Mouse (Mus musculus) ZHBTc4 (cell line): ENCODE data around the gene Gucd1.
"Not testable (repeated sequence)": the region's sequence is repeated elsewhere in the genome, so short reads cannot be mapped to it uniquely, and the experiment has no call there.

Source experiments
- DNase-seq: peaks from one replicate; pipeline ENCODE4 v3.0.0-alpha.2; 2011; ENCODE audit warnings: low read depth, low spot score

Gucd1 gene

DNA sequence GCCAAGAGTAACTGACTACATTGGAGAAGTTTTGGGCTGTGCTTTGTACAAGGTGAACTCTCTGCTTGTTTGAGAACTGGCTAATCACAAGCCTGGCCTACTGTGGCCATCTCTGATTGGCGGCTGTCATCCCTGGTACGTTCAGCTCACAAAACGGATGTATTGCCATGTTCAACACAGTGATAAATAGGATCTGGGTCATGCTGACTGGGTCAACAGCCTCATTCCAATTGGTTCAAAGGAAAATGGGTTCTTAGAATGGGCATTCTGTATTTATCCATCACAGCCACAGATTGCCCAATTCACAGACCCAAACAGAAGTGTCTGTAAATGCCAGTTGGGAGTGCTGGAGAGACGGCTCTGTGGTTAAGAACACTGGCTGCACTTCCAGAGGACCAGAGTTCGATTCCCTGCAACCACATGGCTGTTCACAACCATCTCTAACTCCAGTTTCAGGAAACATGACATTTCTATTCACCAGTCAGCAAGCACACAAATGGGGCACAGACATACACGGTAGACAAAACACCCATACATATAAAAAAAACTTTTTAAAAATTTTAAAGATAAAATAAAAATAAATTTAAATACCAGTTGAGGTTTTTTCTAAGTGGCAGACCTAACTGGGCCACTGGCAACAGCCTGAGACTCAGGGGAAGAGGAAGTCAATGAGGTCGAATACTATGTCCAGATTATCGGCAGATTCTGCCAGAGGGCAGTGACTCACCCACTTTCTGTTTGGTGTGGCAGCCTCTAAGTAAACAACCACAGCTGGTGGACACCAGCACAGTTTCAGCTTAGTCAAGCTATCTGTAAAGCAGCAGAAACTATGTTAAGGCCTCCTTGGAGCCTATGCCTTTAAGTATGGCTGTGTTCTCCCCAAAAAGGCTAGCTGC is 13.3 kb downstream of the Gucd1 start:
- DNase-seq, result no peak

DNA sequence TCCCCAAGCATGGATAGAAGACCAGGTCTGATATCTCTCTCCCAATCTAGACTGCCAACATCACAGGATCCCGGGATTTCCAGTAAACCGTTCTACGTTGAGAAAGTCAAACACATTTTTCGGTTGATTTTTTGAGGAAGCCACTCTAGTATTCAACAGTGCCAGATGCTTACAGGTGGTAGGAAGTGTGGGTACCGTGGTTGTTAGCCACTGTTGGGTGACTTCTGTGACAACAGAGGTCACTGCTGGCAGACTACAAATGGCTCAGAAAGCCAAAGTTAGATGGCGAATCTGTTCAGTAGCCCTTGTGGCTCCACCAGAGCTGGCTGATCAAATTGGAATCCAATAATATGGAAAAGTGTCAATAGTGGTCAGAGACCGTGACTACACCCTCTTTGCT is 14.1 kb downstream of the Gucd1 start:
- no peak for DNase-seq

DNA sequence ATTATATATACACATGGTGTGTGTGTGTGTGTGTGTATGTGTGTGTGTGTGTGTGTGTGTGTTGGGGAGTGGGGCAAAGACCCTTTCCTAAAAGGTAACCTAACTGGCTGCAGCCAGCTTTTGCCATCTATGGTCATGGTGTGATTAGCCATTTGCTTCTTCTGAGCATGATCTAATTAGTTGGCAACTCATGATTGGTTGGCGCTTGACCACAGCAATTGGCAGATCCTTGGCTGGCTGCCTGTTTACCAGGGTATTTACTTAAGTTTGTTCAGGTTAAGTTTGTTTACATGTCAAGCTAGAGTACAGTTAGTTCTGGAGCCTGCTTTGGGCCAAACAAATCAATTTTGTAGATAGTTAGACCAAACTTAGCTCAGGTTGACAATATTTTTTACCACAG is 16.1 kb downstream of the Gucd1 start:
- DNase-seq, result no peak

DNA sequence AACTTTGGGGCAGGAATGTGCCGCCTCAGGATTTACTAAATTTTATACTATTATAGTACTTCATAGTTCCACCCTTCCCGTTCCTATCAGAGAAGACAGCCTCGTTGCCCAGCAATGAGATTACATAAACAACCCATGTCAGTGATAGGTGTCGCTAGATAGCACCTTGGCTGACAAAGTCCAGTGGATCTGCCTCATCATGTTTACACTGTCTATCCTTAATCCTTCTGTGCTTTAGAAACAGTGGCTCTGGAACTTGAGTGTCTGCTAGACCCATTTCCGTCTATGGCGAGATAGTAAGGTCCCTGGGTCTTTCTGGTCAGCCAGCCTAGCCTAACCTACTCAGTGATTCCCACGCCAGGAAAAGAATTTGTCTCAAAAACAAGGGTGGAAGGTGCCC is 17.4 kb downstream of the Gucd1 start:
- DNase-seq, result no peak

DNA sequence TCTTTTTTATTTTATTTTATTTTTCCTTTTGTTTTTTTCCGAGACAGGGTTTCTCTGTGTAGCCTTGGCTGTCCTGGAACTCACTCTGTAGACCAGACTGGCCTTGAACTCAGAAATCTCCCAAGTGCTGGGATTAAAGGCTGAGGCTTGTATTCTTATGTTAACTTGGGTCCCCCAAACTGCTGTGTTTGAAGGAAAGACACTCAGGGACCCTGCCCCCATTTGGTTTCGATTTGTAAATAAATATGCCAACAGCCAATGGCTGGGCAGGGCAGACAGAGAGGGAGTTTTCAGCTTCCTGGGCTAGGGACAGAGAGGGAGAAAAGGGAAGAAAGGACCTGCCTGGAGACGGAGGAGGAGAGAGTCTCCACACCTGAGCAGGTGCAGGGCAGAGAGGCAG is 18.0 kb downstream of the Gucd1 start:
- DNase-seq, result peak; percentile 12

DNA sequence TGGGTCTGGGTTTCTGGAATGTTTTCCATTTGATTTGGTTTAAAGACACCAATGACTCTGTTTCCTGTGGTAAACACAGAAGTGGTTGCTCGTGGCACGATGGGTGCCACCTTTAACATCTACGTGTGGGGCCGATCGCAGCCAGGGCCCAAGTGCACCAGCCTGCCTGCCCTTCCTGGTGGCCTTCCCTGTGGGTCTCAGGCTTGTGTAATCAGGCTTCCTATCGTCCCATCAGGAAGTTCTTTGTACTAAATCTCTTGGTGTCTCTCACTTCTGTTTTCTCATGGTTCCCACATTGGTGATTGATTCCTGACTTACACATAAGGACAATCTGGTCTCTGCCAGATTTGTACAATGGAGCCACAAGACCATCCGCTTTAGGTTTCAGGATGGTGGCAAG is 18.6 kb downstream of the Gucd1 start:
- not testable (repeated sequence) for DNase-seq

- DNase-seq, result no peak
Measured at GRCm38 (mm10) chr10:75495921-75496320, 21.9 kb downstream of the Gucd1 start.

DNA sequence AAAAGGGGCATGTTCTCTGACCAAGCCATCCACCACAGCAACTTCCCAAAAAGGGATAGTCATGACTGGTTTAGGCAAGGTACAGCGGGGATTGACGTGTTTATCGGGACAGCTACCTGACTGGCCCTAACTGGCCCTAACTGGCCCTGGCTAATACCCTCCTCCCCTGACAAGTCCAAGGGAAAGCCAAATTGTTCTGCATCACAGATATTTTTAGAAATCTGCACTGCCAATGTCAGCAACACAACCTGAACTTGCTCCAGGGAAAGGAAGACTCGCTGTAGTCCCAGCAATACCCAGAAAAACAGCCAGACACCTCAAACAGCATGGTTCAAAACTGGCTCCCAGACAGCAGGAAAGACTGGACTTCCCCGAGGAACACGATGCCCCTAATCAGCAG is 22.5 kb downstream of the Gucd1 start:
- no peak for DNase-seq

DNA sequence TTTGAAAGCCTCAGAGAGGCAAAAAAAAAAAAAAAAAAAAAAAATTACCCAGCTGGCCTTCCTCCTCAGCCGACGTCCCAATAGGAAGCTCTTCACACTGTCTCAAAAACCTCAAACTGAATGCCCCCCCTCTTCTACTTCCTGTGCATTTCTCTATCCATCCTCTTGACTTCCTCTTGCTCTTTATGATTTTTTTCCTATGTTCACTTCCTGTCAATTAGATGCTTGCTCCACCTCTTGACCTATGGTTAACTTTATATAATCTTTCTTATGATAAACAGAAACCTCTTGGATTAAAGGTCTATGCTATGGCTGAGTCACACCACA is 25.9 kb downstream of the Gucd1 start:
- no peak for DNase-seq

DNA sequence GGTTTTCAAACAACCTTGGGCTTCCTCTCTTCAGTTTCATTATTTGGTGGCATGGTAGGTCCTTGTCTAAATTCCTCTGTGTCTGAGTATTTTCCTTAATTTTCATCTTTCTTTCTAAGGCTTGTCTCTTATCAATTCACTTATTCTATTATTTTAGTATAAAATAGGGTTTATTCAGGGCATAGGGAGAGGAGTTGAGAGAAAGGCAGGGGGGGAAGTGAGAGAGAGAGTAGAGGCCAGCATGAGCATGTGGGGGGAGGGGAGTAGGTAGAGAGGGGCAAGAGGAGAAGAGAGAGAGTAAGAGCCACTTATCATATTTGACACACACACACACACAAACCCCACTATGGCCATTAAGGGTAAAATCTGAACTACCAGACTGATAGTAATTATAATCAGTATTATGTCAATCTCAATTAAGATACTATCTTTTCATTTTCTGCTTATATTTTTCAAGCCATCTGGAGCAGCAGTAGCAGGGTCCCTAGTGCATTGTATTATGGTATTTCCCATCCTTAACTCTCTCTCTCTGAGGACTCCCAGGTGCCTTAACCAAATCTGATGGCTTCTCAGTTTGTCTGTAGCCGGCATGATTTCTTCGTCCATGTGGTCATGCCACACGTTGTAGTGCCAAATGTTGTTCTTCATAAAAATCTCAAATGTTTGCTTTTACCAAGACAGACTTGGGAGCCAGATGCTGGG is 26.4 kb downstream of the Gucd1 start:
- DNase-seq, result no peak

GRCm38 (mm10) chr10:75490731-75491130 is 27.0 kb downstream of the Gucd1 start:
- no peak for DNase-seq

GRCm38 (mm10) chr10:75489522-75489921 is 28.2 kb downstream of the Gucd1 start:
- DNase-seq, result no peak

DNA sequence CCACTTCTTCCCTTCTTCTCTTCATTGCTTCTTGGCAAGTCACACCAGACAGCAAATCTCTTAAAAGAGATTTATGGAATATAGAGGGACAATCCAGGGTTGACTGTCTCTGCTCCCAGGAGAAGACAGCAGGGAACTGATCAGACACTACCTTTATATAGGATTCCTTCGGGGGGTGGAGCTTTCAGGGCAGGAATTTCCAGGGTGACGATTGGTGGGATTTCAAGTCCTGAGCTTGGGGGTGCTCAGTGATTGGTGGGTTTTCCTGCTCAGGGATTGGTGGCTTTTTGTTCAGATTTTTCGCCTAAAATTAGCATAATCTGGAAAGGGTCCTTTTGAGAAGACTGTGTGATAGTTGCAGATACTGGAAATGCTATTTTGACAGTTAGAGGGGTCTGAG is 30.6 kb downstream of the Gucd1 start:
- peak; percentile 64 for DNase-seq

- peak; percentile 81 for DNase-seq
Measured at GRCm38 (mm10) chr10:75486086-75486979, 31.4 kb downstream of the Gucd1 start.

GRCm38 (mm10) chr10:75484767-75485166 is 33.0 kb downstream of the Gucd1 start:
- DNase-seq, result no peak

DNA sequence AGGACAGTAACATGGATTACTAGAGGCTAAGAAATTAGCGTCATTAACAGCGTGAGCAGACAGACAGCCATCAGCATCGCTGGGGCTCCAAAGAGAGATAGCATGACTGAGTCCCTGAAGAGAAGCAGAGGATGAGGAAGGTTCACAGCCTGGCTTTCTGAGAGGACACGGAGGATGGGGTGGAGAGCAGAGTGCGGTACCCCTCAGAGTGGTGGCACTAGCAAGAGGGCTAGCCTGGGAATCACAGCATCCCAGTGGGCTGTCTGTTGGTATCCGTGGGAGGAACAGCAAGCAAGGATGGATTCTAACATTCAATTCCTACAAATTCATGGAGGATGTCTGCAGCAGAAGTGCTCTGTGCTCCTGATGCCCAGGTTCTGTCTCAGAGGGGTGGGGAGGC is 33.7 kb downstream of the Gucd1 start:
- DNase-seq, result no peak

DNA sequence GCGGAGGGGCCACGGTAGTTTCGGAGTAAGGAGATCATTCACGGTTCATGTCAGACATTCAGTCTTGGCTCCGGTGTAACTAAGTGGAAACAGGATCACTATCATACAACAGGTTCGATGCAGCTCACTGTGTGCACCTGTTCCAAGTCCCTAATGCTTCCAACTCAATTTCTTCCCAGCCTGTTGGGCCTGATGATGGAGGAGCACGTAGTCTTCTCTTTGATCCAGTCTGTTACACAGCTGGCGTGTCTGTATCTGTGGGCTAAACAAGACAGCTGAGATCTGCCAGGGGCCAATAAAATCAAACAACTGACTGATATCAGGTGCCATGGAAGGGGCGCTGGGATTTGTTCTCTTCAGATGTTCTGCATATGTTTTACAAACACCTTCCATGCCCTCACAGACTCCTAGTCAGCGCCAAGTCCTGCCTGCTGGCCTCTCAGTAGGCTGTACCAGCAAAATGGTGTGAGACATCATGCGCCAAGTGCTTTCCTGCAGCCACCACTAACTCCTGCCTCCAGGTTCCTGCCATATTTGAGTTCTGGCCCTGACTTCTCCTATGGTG is 34.8 kb downstream of the Gucd1 start:
- DNase-seq, result no peak

DNA sequence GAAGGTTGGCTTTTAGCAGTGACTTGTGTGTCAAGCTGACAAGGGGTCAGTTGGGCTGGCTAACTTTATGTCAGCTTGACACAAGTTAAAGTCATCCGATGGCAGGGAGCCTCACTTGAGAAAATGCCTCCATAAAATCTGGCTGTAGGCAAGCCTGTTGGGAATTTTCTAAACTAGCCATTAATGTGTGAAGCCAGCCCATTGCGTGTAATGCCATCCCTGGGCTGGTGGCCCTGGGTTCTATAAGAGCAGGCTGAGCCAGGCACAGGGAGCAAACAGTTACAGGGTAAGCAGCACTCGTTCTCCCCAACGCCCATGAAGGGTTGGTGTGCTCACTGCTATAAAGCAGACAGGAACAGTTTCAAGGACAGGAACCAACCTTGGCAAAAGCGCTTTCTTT is 35.5 kb downstream of the Gucd1 start:
- DNase-seq, result no peak

- no peak for DNase-seq
Measured at GRCm38 (mm10) chr10:75481703-75482102, 36.1 kb downstream of the Gucd1 start.

DNA sequence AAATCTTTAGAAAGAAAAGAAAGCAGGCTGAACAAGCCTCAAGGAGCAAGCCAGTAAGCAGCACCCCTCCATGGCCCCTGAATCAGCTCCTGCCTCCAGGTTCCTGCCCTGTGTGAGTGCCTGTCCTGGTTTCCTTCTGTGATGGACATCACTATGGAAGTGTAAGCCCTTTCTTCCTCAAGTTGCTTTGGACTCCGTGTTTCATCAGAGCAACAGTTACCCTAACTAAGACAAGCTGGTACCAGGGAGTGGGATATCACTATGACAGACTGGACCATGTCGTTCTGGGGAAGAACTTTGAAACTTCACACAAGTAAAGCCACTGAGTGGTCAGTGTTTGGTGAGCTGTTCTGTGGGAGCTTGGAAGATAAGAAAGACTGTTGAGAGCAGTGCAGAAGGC is 37.8 kb downstream of the Gucd1 start:
- no peak for DNase-seq

DNA sequence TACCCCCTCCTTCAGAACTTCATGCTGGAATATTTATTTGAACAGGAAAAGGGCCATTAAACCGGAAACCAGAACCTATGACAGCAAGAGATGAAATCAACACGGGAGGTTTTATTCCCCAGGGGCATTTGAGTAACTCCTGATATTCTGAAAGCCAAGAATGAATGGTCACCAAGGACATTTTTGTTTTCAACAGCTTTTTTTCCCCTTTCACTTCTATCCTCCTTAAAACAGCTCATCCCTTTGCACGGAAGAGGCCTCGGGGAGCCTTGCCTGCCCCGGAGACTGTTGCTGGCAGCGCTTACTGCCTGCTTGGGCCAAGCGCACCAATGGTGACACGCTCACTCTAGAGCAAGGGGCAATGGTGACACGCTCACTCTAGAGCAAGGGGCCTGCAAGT is 40.7 kb downstream of the Gucd1 start:
- no peak for DNase-seq
